Mouse (Mus musculus): ENCODE measurements around the gene Rmi1. TPM values are rescaled to one million over a fixed set of nuclear protein-coding genes. Genes with fewer than 3 reads are reported as not detected.
A peak's percentile ranks its signal among the peaks of the same experiment; 100 is the strongest.
"Not testable (repeated sequence)": the region's sequence is repeated elsewhere in the genome, so short reads cannot be mapped to it uniquely, and the experiment has no call there.

Gene Rmi1
- polyA plus RNA-seq, 1 experiment from 2014 or later, result 14.0 TPM

- peak overlapping the region; percentile 78 for H3K4me2 ChIP-seq
- WGBS (ENCODE audit: insufficient replicate concordance), result under 1% methylated on average over 100 of the region's 100 CpGs
- H3K4me1 ChIP-seq (replicated peaks), result peaks cover 28% of the 10 kb centered on the region
- peak; percentile 32 for ATAC-seq (ENCODE audit: insufficient read depth)
- peak overlapping the region; percentile 97 for H3K27ac ChIP-seq (replicated peaks)
- H3K36me3 ChIP-seq (replicated peaks), result peaks cover 26% of the 10 kb centered on the region
- H3K4me3 ChIP-seq (replicated peaks), result peak overlapping the region; percentile 96
- peak overlapping the region; percentile 99 for H3K9ac ChIP-seq
- no peaks in the 10 kb centered on the region for H3K27me3 ChIP-seq
- no peaks in the 10 kb centered on the region for H3K9me3 ChIP-seq (replicated peaks)
Measured at GRCm38 (mm10) chr13:58401135-58402002, 679 bp upstream of the Rmi1 start.

DNA sequence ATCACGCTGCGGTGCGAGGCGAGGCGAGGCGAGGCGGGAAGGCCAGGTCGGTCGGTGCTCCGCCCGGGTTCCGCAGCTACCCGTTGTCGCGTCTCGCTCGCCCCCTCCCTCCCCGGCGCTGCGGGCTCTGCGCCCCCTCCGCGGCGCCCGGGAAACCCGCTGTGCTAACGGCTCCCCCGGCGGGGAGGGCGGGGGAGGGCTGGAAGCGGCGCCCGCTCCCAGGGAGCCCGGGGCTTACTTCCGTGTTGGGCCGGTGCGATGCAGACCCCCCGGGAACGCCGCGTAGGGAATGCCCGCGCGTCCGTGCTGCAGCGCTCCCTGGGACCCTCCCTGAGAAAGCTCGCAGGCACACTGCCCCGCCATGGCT lies 679 bp downstream of the Rmi1 start:
- Histone ChIP-seq H3K4me1 (replicated peaks) (peaks cover 26% of the 10 kb centered on the region), H3K27ac (replicated peaks) (peak overlapping the region; percentile 97), H3K36me3 (replicated peaks) (peaks cover 17% of the 10 kb centered on the region), H3K9ac (peak overlapping the region; percentile 99), H3K4me2 (peak overlapping the region; percentile 83), H3K9me3 (replicated peaks) (no peaks in the 10 kb centered on the region), H3K27me3 (no peaks in the 10 kb centered on the region), H3K4me3 (replicated peaks) (peak overlapping the region; percentile 96)
- peak; percentile 11 for ATAC-seq (ENCODE audit: insufficient read depth)
- WGBS (ENCODE audit: insufficient replicate concordance), result 0% methylated on average over 38 of the region's 48 CpGs

GRCm38 (mm10) chr13:58403243-58403642 lies 1.2 kb downstream of the Rmi1 start, which contains the start of gene Hnrnpk:
Gene Hnrnpk, minus strand, starts transcription at chr13:58403343.
- WGBS (ENCODE audit: insufficient replicate concordance), result 4% methylated on average over 17 of the region's 17 CpGs
- Histone ChIP-seq H3K4me1 (replicated peaks) (peaks cover 25% of the 10 kb centered on the region), H3K4me2 (peak within 1 kb of the TSS; percentile 83), H3K4me3 (replicated peaks) (peak within 1 kb of the TSS; percentile 96), H3K9ac (peak within 1 kb of the TSS; percentile 99), H3K27ac (replicated peaks) (peak within 1 kb of the TSS; percentile 97), H3K36me3 (replicated peaks) (peaks cover 13% of the 10 kb centered on the region)
- H3K9me3 ChIP-seq (replicated peaks); ATAC-seq (ENCODE audit: insufficient read depth); H3K27me3 ChIP-seq: not testable (repeated sequence)

- H3K27ac ChIP-seq (replicated peaks), result no peak overlapping the region
- no peaks in the 10 kb centered on the region for H3K27me3 ChIP-seq
- peaks cover 31% of the 10 kb centered on the region for H3K36me3 ChIP-seq (replicated peaks)
- H3K9me3 ChIP-seq (replicated peaks), result no peaks in the 10 kb centered on the region
- no peak overlapping the region for H3K4me3 ChIP-seq (replicated peaks)
- ATAC-seq (ENCODE audit: insufficient read depth), result no peak
- H3K4me1 ChIP-seq (replicated peaks), result no peaks in the 10 kb centered on the region; the same call in 1 of the 2 replicates
- H3K9ac ChIP-seq, result no peak overlapping the region
- H3K4me2 ChIP-seq, result no peak overlapping the region
- 83% methylated on average over 4 of the region's 4 CpGs for WGBS (ENCODE audit: insufficient replicate concordance)
Measured at GRCm38 (mm10) chr13:58411073-58411472, 9.0 kb downstream of the Rmi1 start.

GRCm38 (mm10) chr13:58415374-58415773 lies 13.3 kb downstream of the Rmi1 start:
- H3K4me3 ChIP-seq (replicated peaks), result no peak overlapping the region
- no peak overlapping the region for H3K4me2 ChIP-seq
- no peaks in the 10 kb centered on the region for H3K4me1 ChIP-seq (replicated peaks)
- H3K27ac ChIP-seq (replicated peaks), result no peak overlapping the region
- ATAC-seq (ENCODE audit: insufficient read depth), result no peak
- H3K36me3 ChIP-seq (replicated peaks), result peaks cover 19% of the 10 kb centered on the region
- H3K9me3 ChIP-seq (replicated peaks), result no peaks in the 10 kb centered on the region
- H3K9ac ChIP-seq, result no peak overlapping the region
- H3K27me3 ChIP-seq, result no peaks in the 10 kb centered on the region
- 74% methylated on average over 6 of the region's 6 CpGs for WGBS (ENCODE audit: insufficient replicate concordance)

DNA sequence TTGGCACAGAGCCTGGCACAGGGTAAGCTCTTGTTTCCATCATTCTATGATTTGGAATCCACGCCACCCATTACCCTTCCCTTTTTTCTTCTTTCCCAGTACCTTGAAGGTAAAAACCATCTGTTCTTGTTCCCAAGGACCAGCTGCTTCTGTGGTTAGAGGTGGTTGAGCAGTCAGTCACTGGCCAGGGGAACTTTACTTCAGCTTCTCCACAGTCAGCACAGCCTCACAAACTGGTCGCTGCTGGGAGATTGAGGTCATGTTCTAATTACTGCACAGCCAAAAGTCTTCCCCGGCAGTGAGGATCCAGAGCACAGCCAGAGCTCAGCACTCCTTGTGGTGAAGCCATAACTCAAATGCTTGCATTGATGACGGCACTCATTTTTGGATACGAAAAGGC lies 13.8 kb downstream of the Rmi1 start:
- H3K9ac ChIP-seq, result no peak overlapping the region
- no peaks in the 10 kb centered on the region for H3K4me1 ChIP-seq (replicated peaks)
- 68% methylated on average over 5 of the region's 5 CpGs for WGBS (ENCODE audit: insufficient replicate concordance)
- no peak overlapping the region for H3K27ac ChIP-seq (replicated peaks)
- no peak overlapping the region for H3K4me2 ChIP-seq
- H3K36me3 ChIP-seq (replicated peaks), result peaks cover 18% of the 10 kb centered on the region; the same call in 1 of the 2 replicates
- H3K9me3 ChIP-seq (replicated peaks), result no peaks in the 10 kb centered on the region
- H3K4me3 ChIP-seq (replicated peaks), result no peak overlapping the region
- no peak for ATAC-seq (ENCODE audit: insufficient read depth)
- H3K27me3 ChIP-seq, result no peaks in the 10 kb centered on the region

DNA sequence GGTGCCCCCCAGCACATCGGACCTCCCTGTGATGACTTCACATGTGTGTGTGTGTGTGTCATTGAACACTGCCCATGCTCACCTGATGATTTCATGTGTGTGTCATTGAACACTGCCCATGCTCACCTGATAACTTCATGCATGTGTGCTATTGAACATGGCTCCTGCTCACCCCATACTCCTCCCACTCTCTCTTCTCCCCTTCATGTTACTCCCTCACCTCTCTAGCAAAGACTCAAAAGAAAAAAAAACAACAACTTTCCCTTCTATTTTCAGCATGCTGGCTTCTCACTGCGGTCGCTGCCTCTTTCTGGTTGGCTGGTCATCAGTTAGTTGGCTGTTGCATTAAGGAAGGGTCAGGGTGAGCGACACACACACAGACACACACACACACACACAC lies 16.6 kb downstream of the Rmi1 start:
- no peak for ATAC-seq (ENCODE audit: insufficient read depth)
- WGBS (ENCODE audit: insufficient replicate concordance), result 65% methylated on average over 4 of the region's 4 CpGs
- Histone ChIP-seq H3K4me2 (no peak overlapping the region), H3K9ac (no peak overlapping the region), H3K36me3 (replicated peaks) (no peaks in the 10 kb centered on the region), H3K27ac (replicated peaks) (no peak overlapping the region), H3K4me3 (replicated peaks) (no peak overlapping the region), H3K9me3 (replicated peaks) (no peaks in the 10 kb centered on the region), H3K4me1 (replicated peaks) (no peaks in the 10 kb centered on the region), H3K27me3 (no peaks in the 10 kb centered on the region; the same call in 1 of the 2 replicates)

DNA sequence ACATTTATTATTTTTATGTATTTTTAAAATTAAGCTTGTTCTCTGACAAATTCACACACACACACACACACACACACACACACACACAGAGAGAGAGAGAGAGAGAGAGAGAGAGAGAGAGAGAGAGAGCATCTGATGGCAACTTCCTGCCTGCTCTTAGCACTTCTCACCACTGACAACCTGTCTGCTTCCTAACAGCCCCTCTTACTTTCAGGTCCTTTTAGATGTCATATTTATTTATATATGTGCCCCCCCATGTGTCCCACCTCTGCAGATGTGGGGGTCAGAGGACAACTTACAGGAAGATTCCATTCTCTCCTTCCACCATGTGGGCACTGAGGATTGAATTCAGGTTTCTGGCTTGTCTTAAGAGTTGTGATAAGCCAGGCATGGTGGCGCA lies 17.2 kb downstream of the Rmi1 start:
- H3K9me3 ChIP-seq (replicated peaks), result no peaks in the 10 kb centered on the region
- WGBS (ENCODE audit: insufficient replicate concordance), result 72% methylated on average over 1 of the region's 1 CpGs
- H3K4me3 ChIP-seq (replicated peaks), result no peak overlapping the region
- no peak overlapping the region for H3K9ac ChIP-seq
- H3K4me2 ChIP-seq, result no peak overlapping the region
- H3K4me1 ChIP-seq (replicated peaks), result no peaks in the 10 kb centered on the region
- H3K36me3 ChIP-seq (replicated peaks), result no peaks in the 10 kb centered on the region
- no peak overlapping the region for H3K27ac ChIP-seq (replicated peaks)
- ATAC-seq (ENCODE audit: insufficient read depth), result no peak
- H3K27me3 ChIP-seq, result no peaks in the 10 kb centered on the region; the same call in 1 of the 2 replicates

GRCm38 (mm10) chr13:58421026-58421425 lies 19.0 kb downstream of the Rmi1 start:
- H3K9me3 ChIP-seq (replicated peaks), result no peaks in the 10 kb centered on the region
- no peak for ATAC-seq (ENCODE audit: insufficient read depth)
- 66% methylated on average over 4 of the region's 4 CpGs for WGBS (ENCODE audit: insufficient replicate concordance)

DNA sequence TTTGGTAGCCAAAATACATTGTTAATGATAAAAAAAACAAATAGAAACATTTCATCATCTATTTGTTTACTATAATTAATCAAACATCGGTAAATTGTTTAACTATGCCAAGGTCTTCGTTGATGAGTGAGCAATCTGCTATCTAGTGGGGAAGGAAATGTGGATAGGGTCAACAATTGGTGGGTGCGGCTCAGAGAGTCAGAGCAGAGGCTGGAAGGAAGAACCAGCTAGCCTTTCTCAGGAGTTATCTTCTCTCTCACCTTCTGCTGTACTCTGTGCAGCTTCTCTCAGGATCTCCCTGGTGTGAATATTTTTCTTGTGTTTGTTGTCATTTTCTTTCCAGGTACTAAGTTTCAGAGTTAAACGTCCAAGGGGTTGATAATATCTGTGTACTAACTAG lies 20.2 kb downstream of the Rmi1 start:
- Histone ChIP-seq H3K36me3 (replicated peaks) (no peaks in the 10 kb centered on the region), H3K4me1 (replicated peaks) (no peaks in the 10 kb centered on the region), H3K27ac (replicated peaks) (no peak overlapping the region), H3K9me3 (replicated peaks) (no peaks in the 10 kb centered on the region), H3K4me3 (replicated peaks) (no peak overlapping the region), H3K9ac (no peak overlapping the region), H3K27me3 (peaks cover 12% of the 10 kb centered on the region; the same call in 1 of the 2 replicates), H3K4me2 (no peak overlapping the region)
- no peak for ATAC-seq (ENCODE audit: insufficient read depth)
- WGBS (ENCODE audit: insufficient replicate concordance), result 52% methylated on average over 4 of the region's 4 CpGs

More at GRCm38 (mm10) chr13:58421026-58421425, 19.0 kb downstream of the Rmi1 start:
- Histone ChIP-seq H3K4me2 (no peak overlapping the region), H3K27me3 (peaks cover 4% of the 10 kb centered on the region; the same call in 1 of the 2 replicates), H3K36me3 (replicated peaks) (no peaks in the 10 kb centered on the region), H3K27ac (replicated peaks) (no peak overlapping the region), H3K4me1 (replicated peaks) (no peaks in the 10 kb centered on the region), H3K4me3 (replicated peaks) (no peak overlapping the region), H3K9ac (no peak overlapping the region)

GRCm38 (mm10) chr13:58423061-58423660 lies 21.1 kb downstream of the Rmi1 start:
- WGBS (ENCODE audit: insufficient replicate concordance), result 46% methylated on average over 10 of the region's 10 CpGs
- Histone ChIP-seq H3K4me2 (no peak overlapping the region), H3K4me1 (replicated peaks) (no peaks in the 10 kb centered on the region), H3K36me3 (replicated peaks) (no peaks in the 10 kb centered on the region), H3K27ac (replicated peaks) (no peak overlapping the region), H3K9me3 (replicated peaks) (no peaks in the 10 kb centered on the region), H3K4me3 (replicated peaks) (no peak overlapping the region), H3K27me3 (peaks cover 13% of the 10 kb centered on the region; the same call in 1 of the 2 replicates), H3K9ac (no peak overlapping the region)
- ATAC-seq (ENCODE audit: insufficient read depth), result no peak

All from liver, embryonic 15.5 days (tissue).